Mouse (Mus musculus) layer of hippocampus, adult 11-12 months (tissue): ENCODE measurements around the gene Unc5cl.
A peak's percentile ranks its signal among the peaks of the same experiment; 100 is the strongest.

Experiments used
- DNase-seq: peaks from one replicate; pipeline ENCODE4 v3.0.0; 2022; ENCODE audit warnings: low spot score

Gene Unc5cl

DNA sequence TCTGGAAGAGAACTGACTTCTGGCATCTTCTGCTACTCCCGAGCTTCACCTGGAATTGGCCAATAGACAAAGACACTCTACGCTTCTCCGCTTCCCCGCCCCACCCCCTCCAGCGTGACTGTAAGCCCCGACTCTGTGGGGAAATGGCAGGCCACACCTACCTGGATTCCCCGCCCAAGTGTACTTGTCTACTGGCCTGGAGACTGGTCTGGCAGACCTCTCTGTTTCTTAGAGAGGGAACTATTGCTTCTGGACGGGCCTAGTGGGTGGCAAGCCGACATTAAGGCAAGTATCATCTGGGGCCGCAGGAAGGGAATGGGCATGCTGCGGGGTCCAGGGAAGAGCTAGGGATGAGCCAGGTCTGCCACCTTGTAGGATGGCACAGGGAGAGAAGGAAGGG is at the start of gene Unc5cl:
Gene Unc5cl (plus strand): TSS at position 214 of the 400 bp plus-strand sequence.
- no peak for DNase-seq

DNA sequence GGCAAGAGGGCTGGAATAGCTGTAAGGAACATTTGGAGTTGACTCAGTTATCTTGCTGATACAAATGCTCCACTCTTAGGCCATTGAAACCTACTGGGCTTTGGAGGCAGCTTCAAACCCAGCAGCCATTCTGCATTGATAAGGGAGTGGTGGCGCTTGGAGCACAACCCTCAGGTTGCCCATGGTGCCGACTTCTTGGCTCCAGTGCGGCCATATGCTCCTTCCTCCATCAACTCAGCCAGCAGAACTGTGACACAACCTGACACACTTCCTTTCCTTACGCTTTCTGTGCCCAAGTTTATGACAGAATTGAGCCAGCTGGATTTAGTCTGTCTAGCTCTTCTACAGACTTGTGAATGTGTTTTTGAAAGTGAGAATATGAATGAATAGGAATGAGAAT is 47.5 kb upstream of the Unc5cl start:
- DNase-seq, result no peak

GRCm38 (mm10) chr17:48407910-48408525 is 46.7 kb upstream of the Unc5cl start:
- no peak for DNase-seq

GRCm38 (mm10) chr17:48408526-48409291 is 46.0 kb upstream of the Unc5cl start:
- peak; percentile 72 for DNase-seq

- DNase-seq, result peak; percentile 100
Measured at GRCm38 (mm10) chr17:48409380-48410298, 45.1 kb upstream of the Unc5cl start, which contains the start of the genes Nfya and Oard1. Nfya (minus strand) TSS chr17:48409906. Oard1 (plus strand) TSS chr17:48410014.

GRCm38 (mm10) chr17:48410299-48410785 is 44.4 kb upstream of the Unc5cl start:
- DNase-seq, result no peak

DNA sequence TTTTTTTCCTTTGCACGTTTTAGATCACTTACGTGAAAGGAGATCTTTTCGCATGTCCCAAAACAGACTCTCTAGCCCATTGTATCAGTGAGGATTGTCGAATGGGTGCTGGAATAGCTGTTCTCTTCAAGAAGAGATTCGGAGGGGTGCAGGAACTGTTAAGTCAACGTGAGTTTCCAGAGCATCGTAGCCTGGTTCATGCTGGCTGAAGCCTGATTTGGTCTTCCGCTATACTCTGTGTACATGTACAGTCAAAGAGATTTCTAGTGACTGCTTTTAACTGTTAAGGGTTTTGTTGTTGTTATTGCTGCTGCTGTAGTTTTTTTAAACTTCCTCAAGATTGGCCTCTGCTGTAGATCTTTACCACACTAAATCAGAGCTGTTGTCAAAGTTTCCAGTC is 43.5 kb upstream of the Unc5cl start:
- DNase-seq, result no peak

DNA sequence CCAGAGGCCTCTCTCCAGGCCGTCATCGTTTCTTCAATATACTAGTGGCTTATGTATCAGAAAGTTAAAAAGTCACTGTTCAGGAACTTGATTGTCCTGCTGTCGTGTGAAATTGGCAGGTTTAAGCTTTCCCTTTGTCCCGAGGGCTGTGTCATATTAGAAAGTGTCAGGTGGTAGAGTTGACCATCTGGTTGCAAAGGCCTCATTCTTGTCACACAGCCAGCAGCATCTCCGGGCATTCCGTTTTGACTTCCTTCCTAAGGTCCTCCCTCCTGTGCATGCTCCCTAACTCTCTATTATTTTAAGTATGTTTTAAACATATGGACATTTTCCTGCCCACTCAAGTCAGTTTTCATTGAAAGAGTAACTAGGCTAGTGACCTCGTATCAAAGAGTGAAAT is 38.7 kb upstream of the Unc5cl start:
- DNase-seq, result no peak

DNA sequence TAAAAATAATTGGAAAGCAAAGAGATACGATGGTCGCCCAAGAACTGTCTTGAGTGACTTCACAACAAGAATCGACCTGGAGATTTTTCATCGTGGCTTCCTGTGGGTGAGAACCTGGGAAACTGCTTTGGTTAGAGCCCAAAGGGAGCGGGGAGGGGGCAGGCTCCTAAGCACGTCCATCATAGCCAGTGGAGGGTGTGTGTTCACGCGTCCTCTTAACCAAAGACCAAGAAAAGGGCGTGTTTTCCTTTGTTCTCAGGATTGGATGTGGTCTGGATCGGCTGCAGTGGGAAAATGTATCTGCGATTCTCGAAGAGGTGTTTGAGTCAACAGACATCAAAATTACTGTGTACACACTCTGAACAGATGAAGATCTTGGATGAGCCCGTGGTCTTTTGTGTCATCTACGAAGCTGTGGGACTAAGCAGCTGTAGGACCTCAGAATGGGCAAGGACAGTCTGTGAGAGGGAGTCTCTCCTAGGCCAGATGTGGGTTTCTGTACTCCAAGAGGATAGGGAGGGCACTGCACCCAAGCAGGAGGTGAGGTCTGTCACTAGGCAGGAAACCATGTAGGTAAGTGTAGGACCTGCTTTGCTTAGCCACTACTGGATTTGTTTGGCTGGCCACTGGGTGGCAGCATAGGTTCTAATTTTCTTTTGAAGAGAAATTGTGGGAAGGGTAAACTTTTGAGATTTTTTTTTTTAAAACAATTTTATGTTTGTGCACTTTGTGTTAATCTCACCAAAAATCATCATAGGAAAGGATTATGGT is 38.1 kb upstream of the Unc5cl start:
- peak; percentile 52 for DNase-seq

DNA sequence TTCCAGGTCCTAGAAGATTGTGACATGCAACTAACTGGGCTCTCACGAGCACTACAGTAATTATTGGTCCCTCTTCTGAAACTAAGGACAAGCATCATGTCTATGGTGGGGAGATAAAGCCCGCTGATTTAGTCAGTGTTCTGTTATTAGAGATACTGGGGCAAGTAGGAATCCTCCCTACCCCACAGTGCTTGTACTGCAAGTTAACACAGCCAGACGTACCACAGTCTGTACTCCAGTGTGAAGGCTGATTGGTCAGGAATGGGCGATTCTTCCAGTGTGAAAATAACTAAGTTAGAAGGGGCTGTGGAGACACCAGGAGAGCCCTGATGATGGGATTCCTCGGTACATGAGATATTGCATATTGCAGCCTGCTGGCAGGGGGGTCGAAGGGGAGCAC is 37.2 kb upstream of the Unc5cl start:
- no peak for DNase-seq

DNA sequence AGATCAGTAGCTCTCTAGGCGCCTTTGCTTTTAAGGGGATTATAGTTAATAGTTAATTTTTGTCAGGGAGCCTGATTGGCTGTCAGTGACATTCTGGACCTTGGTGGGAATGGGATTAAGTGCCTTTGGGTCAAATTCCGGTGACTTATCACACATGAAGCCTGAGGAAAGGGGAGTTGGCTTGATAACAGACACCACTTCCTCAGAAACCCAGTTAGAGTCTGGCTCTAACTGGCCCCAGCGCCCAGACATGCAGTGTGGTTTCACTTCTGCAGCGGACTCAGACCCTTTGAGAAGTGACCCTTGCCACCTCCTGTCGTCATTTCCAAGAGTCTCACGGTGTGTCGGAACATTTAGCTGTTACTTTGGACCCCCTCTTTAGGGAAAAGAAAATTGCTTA is 36.5 kb upstream of the Unc5cl start:
- peak; percentile 45 for DNase-seq

- no peak for DNase-seq
Measured at GRCm38 (mm10) chr17:48418781-48419180, 35.9 kb upstream of the Unc5cl start.

DNA sequence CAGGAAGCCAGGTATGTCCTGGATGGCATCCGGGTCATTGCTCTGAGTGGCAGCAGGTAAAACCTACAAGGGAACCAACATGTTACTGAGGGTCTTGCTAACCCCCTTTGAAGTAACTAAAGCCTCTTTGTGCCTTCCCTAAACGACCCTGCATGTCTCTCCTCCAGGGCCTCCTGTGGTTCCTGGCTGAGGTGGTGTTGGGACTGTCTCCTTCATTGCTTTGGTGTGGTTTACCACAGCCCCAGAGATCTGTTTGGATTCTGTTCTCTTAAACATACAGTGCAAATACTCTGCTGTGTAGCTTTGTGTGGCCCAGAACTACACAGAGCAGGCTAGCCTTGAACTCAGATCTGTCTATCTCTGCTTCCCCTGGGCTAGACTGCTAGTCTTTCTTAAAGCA is 35.1 kb upstream of the Unc5cl start:
- no peak for DNase-seq

DNA sequence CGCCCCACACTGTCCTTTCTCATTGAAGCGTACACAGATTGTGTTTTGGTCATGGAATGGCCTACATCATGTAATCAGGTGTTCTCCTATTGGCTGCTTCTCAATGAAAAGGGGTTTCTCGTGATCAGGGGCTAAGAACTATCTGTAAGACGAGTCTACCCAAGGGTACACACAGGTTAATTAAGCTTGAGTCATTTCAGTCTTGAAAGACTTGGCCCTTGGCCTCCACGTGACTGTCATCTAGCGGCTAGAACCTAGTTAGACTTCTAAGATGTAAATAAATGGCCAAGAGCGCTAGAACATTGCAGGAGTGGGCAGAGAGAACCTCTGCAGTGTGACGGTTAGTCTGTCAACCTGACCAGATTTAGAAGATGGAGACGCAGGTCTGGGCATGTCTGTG is 30.5 kb upstream of the Unc5cl start:
- DNase-seq, result no peak

DNA sequence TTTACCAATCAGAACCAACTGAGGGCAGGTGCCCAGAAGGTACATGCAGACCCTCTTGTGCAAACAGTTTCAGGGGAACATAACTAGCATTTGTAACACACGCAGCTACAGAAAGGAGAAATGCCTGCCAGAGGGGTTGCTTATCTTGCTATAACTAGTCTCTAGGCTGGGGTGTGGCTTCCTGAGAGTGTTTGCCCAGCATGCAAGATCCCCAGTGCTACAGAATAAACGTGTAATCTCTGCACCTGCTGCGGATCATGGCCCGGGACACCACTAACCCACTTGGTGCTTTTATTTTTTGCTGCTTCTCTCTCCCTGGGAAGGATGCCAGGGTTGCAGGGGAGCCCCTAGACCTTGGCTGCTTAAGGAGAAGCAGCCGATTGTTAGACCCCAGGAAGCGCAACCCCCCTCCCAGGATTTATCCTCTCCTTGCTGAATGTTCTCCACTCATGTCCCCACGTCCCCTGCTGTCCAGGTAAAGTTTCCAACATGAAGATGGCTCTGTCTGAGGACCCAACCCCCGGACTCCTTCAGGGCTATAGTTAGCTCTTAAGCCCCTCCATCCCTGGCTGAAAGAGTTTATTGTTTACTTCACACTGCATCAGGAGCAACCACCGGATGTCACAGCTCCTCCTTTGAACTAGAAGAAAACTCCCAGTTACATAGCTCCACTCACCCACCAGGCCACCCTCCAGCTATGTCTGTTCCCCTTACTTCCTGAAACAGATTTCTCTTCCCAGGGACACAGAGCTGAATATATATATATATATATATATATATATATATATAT is 28.7 kb upstream of the Unc5cl start:
- DNase-seq, result no peak

- no peak for DNase-seq
Measured at GRCm38 (mm10) chr17:48426991-48427750, 27.5 kb upstream of the Unc5cl start.

- no peak for DNase-seq
Measured at GRCm38 (mm10) chr17:48427852-48428530, 26.7 kb upstream of the Unc5cl start.

DNA sequence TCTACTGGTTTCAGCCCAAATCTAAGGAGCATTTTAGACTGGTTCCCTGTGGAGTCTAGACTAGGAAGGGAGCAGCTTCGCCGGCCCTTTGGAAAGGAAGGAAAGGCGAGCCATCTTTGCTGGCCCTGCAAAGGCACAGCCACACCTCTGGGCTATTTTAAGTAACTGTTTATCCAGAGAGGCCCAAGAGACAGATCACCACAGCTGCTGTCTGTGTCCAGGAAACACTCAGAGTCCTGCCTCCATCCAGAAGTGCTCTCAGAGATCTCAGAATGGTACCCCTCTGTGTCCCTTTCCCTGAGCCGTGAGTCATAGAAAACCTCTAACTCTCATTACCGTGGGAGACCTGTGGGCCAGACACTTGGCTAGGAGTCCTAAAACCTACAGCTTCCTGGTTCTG is 24.3 kb upstream of the Unc5cl start:
- DNase-seq, result no peak

DNA sequence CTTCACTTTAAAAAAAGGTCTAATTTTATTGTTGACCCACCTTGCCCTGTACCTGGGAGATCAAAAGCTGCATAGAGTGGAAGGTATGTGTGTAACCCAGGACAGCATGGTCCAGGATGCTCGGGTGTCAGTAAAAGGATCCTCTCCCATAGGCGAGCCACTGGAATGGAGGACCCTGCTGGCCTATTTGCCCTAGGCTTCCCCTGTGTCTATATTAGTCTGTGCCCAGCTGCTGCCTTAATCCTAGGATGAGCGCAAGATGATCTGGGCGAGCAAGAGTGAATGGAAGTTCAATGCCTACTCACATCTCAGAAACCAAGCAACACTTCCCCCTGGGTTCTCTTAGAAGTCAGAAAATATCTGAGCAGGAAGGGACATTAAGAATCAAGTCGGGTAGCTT is 23.6 kb upstream of the Unc5cl start:
- no peak for DNase-seq
